Mouse (Mus musculus) brown adipose tissue, adult 24 weeks (tissue): ENCODE measurements around the gene Haus3. TPM values are rescaled to one million over a fixed set of nuclear protein-coding genes. Genes with fewer than 3 reads are reported as not detected.

Experiments used
- H3K27ac ChIP-seq: fragments of 200-500 bp; replicated peaks from 2 replicates; pipeline ENCODE4 v1.5.1; 2012; ENCODE audit warnings: low read depth, mild to moderate bottlenecking, low read length
- H3K4me1 ChIP-seq: fragments of 200-500 bp; 2 replicates; pipeline ENCODE4 v1.6.1; 2012; ENCODE audit warnings: low read length, mixed read lengths; ENCODE audit not compliant: control insufficient read depth, insufficient read depth, insufficient read length
- H3K4me3 ChIP-seq: fragments of 200-500 bp; 2 replicates; pipeline ENCODE4 v1.5.1; 2012; ENCODE audit warnings: low read depth, mild to moderate bottlenecking, low read length, moderate library complexity; ENCODE audit not compliant: insufficient read depth
- polyA plus RNA-seq: library from polyadenylated mRNA; stranded (reverse); fragments of >200 nt; gene quantifications from 2 replicates; pipeline ENCODE4 v1.2.4, GENCODE M21; 2012; ENCODE audit not compliant: missing spikeins, insufficient read depth, insufficient read length

Haus3 gene
- polyA plus RNA-seq, 1 experiment, result 28.1 TPM

- Histone ChIP-seq H3K4me1 (no peaks in the 10 kb centered on the region), H3K27ac (peak overlapping the region; percentile 91), H3K4me3 (peak overlapping the region; percentile 48)
These were observed 63.6 kb downstream of the Haus3 start for GRCm38 (mm10) chr5:34105681-34106080.

Other genes with a start within 250 kb of the Haus3 start
- gene Nelfa, start 233.1 kb downstream of the Haus3 start, polyA plus RNA-seq, result 8.4 and 9.2 TPM in 2 replicates
- 2.5 TPM in 1 of 2 replicates, not detected in the other for gene Gm1673, start 186.1 kb downstream of the Haus3 start, polyA plus RNA-seq
- gene Nat8l, start 173.5 kb downstream of the Haus3 start, polyA plus RNA-seq, result 66.7 and 81.4 TPM in 2 replicates
- gene Poln, start 79 bp downstream of the Haus3 start, polyA plus RNA-seq, result 137 and 175 TPM in 2 replicates
- 69.9 and 70.6 TPM in 2 replicates for gene Mxd4, start 18.2 kb upstream of the Haus3 start, polyA plus RNA-seq
- 1.2 TPM in 1 of 2 replicates, not detected in the other for gene Zfyve28, start 118.9 kb upstream of the Haus3 start, polyA plus RNA-seq
- not detected in 2 replicates for gene Cfap99, start 119.1 kb upstream of the Haus3 start, polyA plus RNA-seq
- gene Rnf4, start 166.8 kb upstream of the Haus3 start, polyA plus RNA-seq, result 53.1 and 58.1 TPM in 2 replicates
- 7.2 and 9.1 TPM in 2 replicates for gene Fam193a, start 200.4 kb upstream of the Haus3 start, polyA plus RNA-seq